Mouse (Mus musculus): ENCODE results near the gene Fam110a. TPM values are rescaled to one million over a fixed set of nuclear protein-coding genes. Genes with fewer than 3 reads are reported as not detected.

The Fam110a gene
- polyA plus RNA-seq (2014; fragmentation: Illumina TruSeq; extraction: RNeasy Lipid Tissue Mini Kit (QIAGEN cat#74804); ENCODE audit: low replicate concordance): 0.33 TPM

GRCm38 (mm10) chr2:151979470-151980354 lies at the start of gene Fam110a:
Fam110a (minus strand) TSS chr2:151980219.

GRCm38 (mm10) chr2:151996229-151997189 lies 16.5 kb upstream of the Fam110a start, which contains the start of gene Slc52a3:
Slc52a3 (plus strand) TSS chr2:151996511.

Other genes with a start within 250 kb of the Fam110a start
- gene Psmf1, start 236.0 kb downstream of the Fam110a start, polyA plus RNA-seq (2014; fragmentation: Illumina TruSeq; extraction: RNeasy Lipid Tissue Mini Kit (QIAGEN cat#74804); ENCODE audit: low replicate concordance): 7.7 TPM
- gene Rspo4, start 137.3 kb downstream of the Fam110a start, polyA plus RNA-seq (2014; fragmentation: Illumina TruSeq; extraction: RNeasy Lipid Tissue Mini Kit (QIAGEN cat#74804); ENCODE audit: low replicate concordance): not detected
- gene Angpt4, start 69.0 kb downstream of the Fam110a start, polyA plus RNA-seq (2014; fragmentation: Illumina TruSeq; extraction: RNeasy Lipid Tissue Mini Kit (QIAGEN cat#74804); ENCODE audit: low replicate concordance): not detected
- gene Slc52a3, start 16.3 kb upstream of the Fam110a start, polyA plus RNA-seq (2014; fragmentation: Illumina TruSeq; extraction: RNeasy Lipid Tissue Mini Kit (QIAGEN cat#74804); ENCODE audit: low replicate concordance): 4.6 TPM
- not detected for gene Scrt2, start 101.3 kb upstream of the Fam110a start, polyA plus RNA-seq (2014; fragmentation: Illumina TruSeq; extraction: RNeasy Lipid Tissue Mini Kit (QIAGEN cat#74804); ENCODE audit: low replicate concordance)
- 74.8 TPM for gene Srxn1, start 125.3 kb upstream of the Fam110a start, polyA plus RNA-seq (2014; fragmentation: Illumina TruSeq; extraction: RNeasy Lipid Tissue Mini Kit (QIAGEN cat#74804); ENCODE audit: low replicate concordance)
- not detected for gene Tcf15, start 163.3 kb upstream of the Fam110a start, polyA plus RNA-seq (2014; fragmentation: Illumina TruSeq; extraction: RNeasy Lipid Tissue Mini Kit (QIAGEN cat#74804); ENCODE audit: low replicate concordance)
- 190 TPM for gene Csnk2a1, start 246.6 kb upstream of the Fam110a start, polyA plus RNA-seq (2014; fragmentation: Illumina TruSeq; extraction: RNeasy Lipid Tissue Mini Kit (QIAGEN cat#74804); ENCODE audit: low replicate concordance)

Data from small intestine, adult 10 weeks (tissue).